Mouse (Mus musculus) midbrain, embryonic 16.5 days (tissue): ENCODE results near the gene Tada2b. TPM values are rescaled to one million over a fixed set of nuclear protein-coding genes. Genes with fewer than 3 reads are reported as not detected.

Experiments used
- ATAC-seq: fragments of 200-750 bp; cut with Nextera tagmentation; 2 replicates; pipeline ENCODE4 v1.8.0; 2017; ENCODE audit warnings: moderate TSS enrichment
- H3K27ac ChIP-seq: fragments of 300-500 bp; sonication (generic); 2 replicates; pipeline ENCODE4 v1.5.1; 2014; ENCODE audit warnings: mild to moderate bottlenecking, low read length, mixed read lengths
- H3K27me3 ChIP-seq: fragments of 300-500 bp; sonication (generic); 2 replicates; pipeline ENCODE4 v1.6.1; 2014; ENCODE audit warnings: low read depth, low read length, mixed read lengths; ENCODE audit not compliant: control insufficient read depth, insufficient read depth
- H3K36me3 ChIP-seq: fragments of 300-500 bp; sonication (generic); 2 replicates; pipeline ENCODE4 v1.6.1; 2014; ENCODE audit warnings: mild to moderate bottlenecking, low read length, moderate library complexity, mixed read lengths; ENCODE audit not compliant: control insufficient read depth, insufficient read depth
- H3K4me1 ChIP-seq: fragments of 300-500 bp; sonication (generic); 2 replicates; pipeline ENCODE4 v1.6.1; 2014; ENCODE audit warnings: mild to moderate bottlenecking, low read length, mixed read lengths; ENCODE audit not compliant: control insufficient read depth, insufficient read depth
- H3K4me2 ChIP-seq: fragments of 300-500 bp; sonication (generic); 2 replicates; pipeline ENCODE4 v1.6.1; 2014; ENCODE audit warnings: mild to moderate bottlenecking, low read length, mixed read lengths
- H3K4me3 ChIP-seq: fragments of 300-500 bp; sonication (generic); 2 replicates; pipeline ENCODE4 v1.5.1; 2014; ENCODE audit warnings: low read depth, mild to moderate bottlenecking, low read length, moderate library complexity, mixed read lengths
- H3K9ac ChIP-seq: fragments of 300-500 bp; sonication (generic); 2 replicates; pipeline ENCODE4 v1.6.1; 2014; ENCODE audit warnings: low read depth, low read length, mixed read lengths
- H3K9me3 ChIP-seq: fragments of 300-500 bp; sonication (generic); replicated peaks from 2 replicates; pipeline ENCODE4 v1.6.1; 2014; ENCODE audit warnings: mild to moderate bottlenecking, low read length, mixed read lengths; ENCODE audit not compliant: control insufficient read depth, poor library complexity, severe bottlenecking
- WGBS: fragments of 180-500 bp; shearing (Covaris S2); extraction: QIAGEN DNeasy Blood & Tissue Kit; methylation state at CpG from one replicate; pipeline ENCODE4 v1.1.7; 2014; 5-methylcytosine and 5-hydroxymethylcytosine counted together
- polyA plus RNA-seq: library from polyadenylated mRNA; unstranded; fragments of >200 nt; fragmentation: Nextera tagmentation; extraction: Ambion mirVana; gene quantifications from 2 replicates; pipeline ENCODE4 v1.2.1, GENCODE M21; 2015

Tada2b gene
- polyA plus RNA-seq, 1 experiment from 2014 or later, result 2.9 TPM

- no peak for ATAC-seq
- no peak overlapping the region for H3K9ac ChIP-seq
- no peak overlapping the region for H3K27ac ChIP-seq
- H3K4me1 ChIP-seq, result no peaks in the 10 kb centered on the region
- H3K9me3 ChIP-seq, result no peaks in the 10 kb centered on the region
- no peak overlapping the region for H3K4me2 ChIP-seq
- no peaks in the 10 kb centered on the region for H3K27me3 ChIP-seq
- H3K36me3 ChIP-seq, result no peaks in the 10 kb centered on the region
- H3K4me3 ChIP-seq, result no peak overlapping the region
- WGBS, result 32% methylated on average over 8 of the region's 8 CpGs
Observed at GRCm38 (mm10) chr5:36445028-36445427, 39.1 kb downstream of the Tada2b start.

DNA sequence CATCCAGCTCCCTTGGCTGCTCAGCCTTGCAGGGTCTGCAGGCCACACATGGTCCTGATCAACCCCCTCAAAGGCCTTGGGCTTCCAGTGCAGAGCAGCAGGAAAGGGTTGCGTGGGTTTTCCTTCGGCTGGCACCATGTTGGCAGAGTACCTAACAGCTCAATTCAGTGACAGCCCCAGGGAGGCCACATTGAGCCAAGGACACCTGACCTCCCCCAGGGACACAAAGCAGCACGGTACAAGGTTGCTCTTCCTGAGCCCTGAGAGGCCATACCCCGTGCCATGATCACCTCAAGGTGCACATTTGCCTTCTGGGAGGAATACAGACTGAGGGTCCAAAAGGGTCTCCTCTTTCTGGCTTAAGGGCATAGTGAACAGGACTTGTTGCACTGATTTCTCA lies 39.5 kb downstream of the Tada2b start:
- H3K4me3 ChIP-seq, result no peak overlapping the region
- H3K36me3 ChIP-seq, result no peaks in the 10 kb centered on the region
- WGBS, result 65% methylated on average over 4 of the region's 4 CpGs
- ATAC-seq, result no peak
- no peaks in the 10 kb centered on the region for H3K4me1 ChIP-seq
- no peaks in the 10 kb centered on the region for H3K27me3 ChIP-seq
- no peak overlapping the region for H3K9ac ChIP-seq
- H3K9me3 ChIP-seq, result no peaks in the 10 kb centered on the region
- H3K4me2 ChIP-seq, result no peak overlapping the region
- H3K27ac ChIP-seq, result no peak overlapping the region

- H3K4me2 ChIP-seq, result no peak overlapping the region
- no peak overlapping the region for H3K4me3 ChIP-seq
- no peaks in the 10 kb centered on the region for H3K4me1 ChIP-seq
- ATAC-seq, result no peak
- no peak overlapping the region for H3K27ac ChIP-seq
- no peaks in the 10 kb centered on the region for H3K9me3 ChIP-seq
- H3K9ac ChIP-seq, result no peak overlapping the region
- H3K36me3 ChIP-seq, result no peaks in the 10 kb centered on the region
- 62% methylated on average over 3 of the region's 3 CpGs for WGBS
- no peaks in the 10 kb centered on the region for H3K27me3 ChIP-seq
Observed at GRCm38 (mm10) chr5:36440741-36441140, 43.3 kb downstream of the Tada2b start.

- 75% methylated on average over 4 of the region's 4 CpGs for WGBS
- H3K4me2 ChIP-seq, result no peak overlapping the region
- no peaks in the 10 kb centered on the region for H3K9me3 ChIP-seq
- peaks cover 8% of the 10 kb centered on the region; the same call in 1 of the 2 replicates for H3K4me1 ChIP-seq
- no peak overlapping the region for H3K27ac ChIP-seq
- no peaks in the 10 kb centered on the region for H3K27me3 ChIP-seq
- ATAC-seq, result no peak
- no peaks in the 10 kb centered on the region for H3K36me3 ChIP-seq
- no peak overlapping the region for H3K9ac ChIP-seq
- H3K4me3 ChIP-seq, result no peak overlapping the region
Observed at GRCm38 (mm10) chr5:36436858-36437257, 47.2 kb downstream of the Tada2b start.

GRCm38 (mm10) chr5:36434398-36434967 lies 49.6 kb downstream of the Tada2b start:
- H3K9ac ChIP-seq, result no peak overlapping the region
- no peaks in the 10 kb centered on the region for H3K9me3 ChIP-seq
- H3K27ac ChIP-seq, result peak overlapping the region; percentile 63
- peaks cover 11% of the 10 kb centered on the region; the same call in 1 of the 2 replicates for H3K4me1 ChIP-seq
- H3K4me2 ChIP-seq, result no peak overlapping the region
- 0 out of 2 replicates have a peak, but pooled peaks have one; percentile 62 for ATAC-seq
- no peaks in the 10 kb centered on the region for H3K27me3 ChIP-seq
- H3K4me3 ChIP-seq, result no peak overlapping the region
- WGBS, result 28% methylated on average over 9 of the region's 9 CpGs
- no peaks in the 10 kb centered on the region for H3K36me3 ChIP-seq

GRCm38 (mm10) chr5:36431711-36432110 lies 52.4 kb downstream of the Tada2b start:
- Histone ChIP-seq H3K4me1 (peaks cover 15% of the 10 kb centered on the region; the same call in 1 of the 2 replicates), H3K4me2 (no peak overlapping the region), H3K9ac (no peak overlapping the region), H3K36me3 (no peaks in the 10 kb centered on the region), H3K27ac (no peak overlapping the region), H3K4me3 (no peak overlapping the region), H3K27me3 (no peaks in the 10 kb centered on the region), H3K9me3 (no peaks in the 10 kb centered on the region)
- ATAC-seq, result no peak
- WGBS, result 66% methylated on average over 2 of the region's 2 CpGs

DNA sequence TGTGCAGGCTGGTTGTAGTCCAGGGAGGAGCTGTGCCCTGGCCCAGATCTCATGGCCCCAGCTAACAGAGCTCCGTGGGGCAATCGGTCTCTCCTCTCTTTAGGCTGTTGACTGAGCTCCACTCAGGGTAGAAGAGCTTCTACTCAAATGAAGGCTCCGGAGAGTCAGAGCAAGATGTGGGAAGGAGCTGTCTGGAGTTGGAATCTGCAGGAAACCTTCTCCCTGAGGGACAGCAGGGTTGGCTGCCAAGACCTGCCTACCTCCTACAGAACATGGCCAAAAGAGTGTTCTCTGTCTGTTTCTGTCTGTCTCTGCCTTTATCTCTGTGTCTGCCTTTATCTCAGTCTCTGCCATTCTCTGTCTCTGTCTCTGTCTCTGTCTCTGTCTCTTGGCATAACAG lies 54.5 kb downstream of the Tada2b start:
- no peak for ATAC-seq
- H3K4me3 ChIP-seq, result no peak overlapping the region
- WGBS, result 90% methylated on average over 3 of the region's 3 CpGs
- no peak overlapping the region for H3K4me2 ChIP-seq
- H3K36me3 ChIP-seq, result no peaks in the 10 kb centered on the region
- no peak overlapping the region for H3K9ac ChIP-seq
- no peaks in the 10 kb centered on the region for H3K27me3 ChIP-seq
- H3K4me1 ChIP-seq, result peaks cover 12% of the 10 kb centered on the region; the same call in 1 of the 2 replicates
- no peak overlapping the region for H3K27ac ChIP-seq
- no peaks in the 10 kb centered on the region for H3K9me3 ChIP-seq

GRCm38 (mm10) chr5:36427831-36428230 lies 56.3 kb downstream of the Tada2b start:
- Histone ChIP-seq H3K4me2 (no peak overlapping the region), H3K27ac (no peak overlapping the region), H3K36me3 (no peaks in the 10 kb centered on the region), H3K27me3 (no peaks in the 10 kb centered on the region), H3K4me1 (0 out of 2 replicates have a peak, but pooled peaks cover 7% of the 10 kb centered on the region), H3K9ac (0 out of 2 replicates have a peak overlapping the region, but pooled peaks have one; percentile 30), H3K4me3 (no peak overlapping the region), H3K9me3 (no peaks in the 10 kb centered on the region)
- WGBS, result 53% methylated on average over 11 of the region's 11 CpGs
- ATAC-seq, result no peak

DNA sequence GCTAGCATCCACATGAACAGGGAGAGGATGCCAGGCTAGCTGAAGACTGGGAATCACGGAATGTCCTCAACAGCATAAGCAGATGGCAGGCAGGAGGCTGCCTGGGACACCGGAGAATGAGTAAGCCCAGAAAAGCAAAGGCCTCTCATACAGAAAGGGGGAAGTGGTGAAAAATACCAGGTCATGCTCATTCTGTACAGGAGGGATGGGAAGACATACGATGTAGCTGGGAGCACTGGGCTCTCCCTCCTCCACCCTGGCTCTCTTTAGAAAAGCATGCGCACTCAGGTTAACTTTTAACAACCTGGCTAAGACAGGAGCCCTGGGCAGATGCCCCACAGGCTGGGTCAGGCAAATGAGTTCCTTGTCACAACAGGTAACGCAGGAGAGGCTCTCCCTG lies 57.7 kb downstream of the Tada2b start:
- Histone ChIP-seq H3K27me3 (no peaks in the 10 kb centered on the region), H3K4me1 (0 out of 2 replicates have a peak, but pooled peaks cover 7% of the 10 kb centered on the region), H3K27ac (no peak overlapping the region), H3K4me2 (no peak overlapping the region), H3K9ac (no peak overlapping the region), H3K9me3 (no peaks in the 10 kb centered on the region), H3K4me3 (no peak overlapping the region), H3K36me3 (no peaks in the 10 kb centered on the region)
- no peak for ATAC-seq
- WGBS, result 86% methylated on average over 5 of the region's 5 CpGs
